Mouse (Mus musculus) retina, postnatal 1 day (tissue): ENCODE measurements around the gene Farp1.
A peak's percentile ranks its signal among the peaks of the same experiment; 100 is the strongest.

Experiments
- DNase-seq: peaks from one replicate; pipeline ENCODE4 v3.0.0-alpha.2; 2012

Farp1 gene

GRCm38 (mm10) chr14:121276016-121276415 lies 241.0 kb downstream of the Farp1 start:
- DNase-seq: no peak

DNA sequence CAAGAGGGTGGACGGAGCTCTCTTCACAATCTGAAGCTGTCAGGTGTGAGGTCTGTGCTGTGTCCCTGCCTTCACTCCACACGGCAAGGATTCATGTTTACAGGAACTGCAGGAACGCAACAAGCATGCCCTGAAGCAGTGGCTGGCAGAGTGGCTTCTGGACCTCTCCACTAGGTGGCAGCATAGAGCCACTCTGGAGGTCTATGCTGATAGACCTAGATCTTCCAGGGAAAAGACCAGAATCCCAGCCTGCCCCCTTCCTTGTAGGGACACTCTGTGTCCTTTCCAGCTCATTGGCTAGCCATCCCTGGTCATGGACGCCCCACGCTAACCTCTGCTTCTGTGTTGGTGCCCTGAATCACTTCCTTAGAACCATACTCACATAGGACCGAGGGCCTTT lies 244.1 kb downstream of the Farp1 start:
- peak; percentile 86 for DNase-seq

GRCm38 (mm10) chr14:121280601-121281335 lies 245.8 kb downstream of the Farp1 start:
- no peak for DNase-seq

GRCm38 (mm10) chr14:121281336-121281710 lies 246.3 kb downstream of the Farp1 start:
- no peak for DNase-seq

DNA sequence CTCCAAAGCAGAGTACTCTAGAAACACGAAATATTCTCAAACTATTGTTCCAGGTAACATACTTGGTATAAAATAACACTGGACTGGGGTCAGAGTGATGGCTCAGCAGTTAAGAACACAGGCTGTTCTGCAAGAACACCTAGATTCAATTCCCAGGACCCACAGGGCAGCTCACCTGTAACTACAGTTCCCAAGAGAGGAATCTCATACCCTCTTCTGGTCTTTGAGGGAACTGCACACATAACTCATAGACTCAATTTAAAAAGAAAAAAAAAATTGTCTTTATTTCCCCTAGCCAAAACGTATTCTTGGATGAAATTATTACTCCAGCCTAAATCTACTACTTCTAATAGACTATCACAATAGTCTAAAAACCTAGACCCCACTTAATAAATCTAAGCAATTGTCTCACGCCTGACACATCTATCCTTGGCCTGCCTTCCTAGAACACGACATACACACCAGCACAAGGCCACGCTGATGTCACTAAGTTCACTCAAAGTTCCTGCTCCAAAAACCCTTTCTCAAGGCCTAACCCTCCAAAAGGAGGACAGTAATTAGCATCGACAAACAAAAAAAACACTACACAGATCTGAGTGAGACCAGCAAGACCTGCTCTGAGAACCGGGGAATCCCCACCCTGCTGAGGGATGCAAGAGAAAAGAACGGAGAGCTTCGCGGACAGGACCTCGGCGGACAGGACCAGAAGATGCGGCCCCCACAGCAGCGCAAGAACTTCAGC lies 250.6 kb downstream of the Farp1 start:
- DNase-seq: no peak

GRCm38 (mm10) chr14:121291881-121292280 lies 256.9 kb downstream of the Farp1 start:
- no peak for DNase-seq

DNA sequence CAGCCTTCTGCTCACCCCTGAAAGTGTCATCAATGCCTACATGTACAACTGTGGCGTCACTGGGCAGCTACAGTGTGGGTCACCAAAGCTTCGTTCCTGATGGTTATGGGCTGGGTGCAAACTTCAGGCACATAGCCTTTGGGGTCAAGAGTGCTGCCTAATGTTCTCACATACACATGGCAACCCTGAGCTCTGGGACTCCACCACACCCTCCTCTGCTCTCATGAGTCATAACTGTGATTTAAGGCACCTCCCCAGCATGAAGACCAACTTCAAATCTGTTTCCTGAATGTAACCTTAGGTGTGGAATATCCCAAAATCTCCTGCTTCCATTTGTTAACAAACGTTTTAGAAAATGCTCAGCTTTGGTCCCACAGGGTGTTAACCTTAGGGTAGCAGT lies 257.4 kb downstream of the Farp1 start:
- DNase-seq: no peak

- DNase-seq: no peak
Measured at GRCm38 (mm10) chr14:121294484-121294883, 259.5 kb downstream of the Farp1 start.

GRCm38 (mm10) chr14:121297103-121297502 lies 262.1 kb downstream of the Farp1 start:
- no peak for DNase-seq

DNA sequence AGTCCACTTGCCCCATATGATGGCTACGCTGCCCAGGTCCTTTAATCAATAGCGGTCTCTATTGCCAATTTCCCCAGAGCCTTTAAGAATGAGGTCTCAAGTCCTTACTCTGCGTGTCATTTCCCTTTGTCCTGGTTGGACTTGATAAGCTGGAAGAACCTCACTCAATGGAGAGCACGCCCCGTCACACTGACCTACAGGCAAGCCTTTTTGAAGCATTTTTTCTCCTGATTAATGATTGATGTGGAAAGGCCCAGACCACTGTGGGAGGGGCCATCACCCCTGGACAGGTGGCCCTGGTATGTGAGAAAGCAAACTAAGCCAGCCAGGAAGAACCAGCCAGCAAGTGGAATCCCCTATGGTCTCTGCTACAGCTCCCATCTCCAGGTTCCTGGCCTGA lies 263.5 kb downstream of the Farp1 start:
- no peak for DNase-seq

GRCm38 (mm10) chr14:121299093-121299492 lies 264.1 kb downstream of the Farp1 start:
- no peak for DNase-seq

DNA sequence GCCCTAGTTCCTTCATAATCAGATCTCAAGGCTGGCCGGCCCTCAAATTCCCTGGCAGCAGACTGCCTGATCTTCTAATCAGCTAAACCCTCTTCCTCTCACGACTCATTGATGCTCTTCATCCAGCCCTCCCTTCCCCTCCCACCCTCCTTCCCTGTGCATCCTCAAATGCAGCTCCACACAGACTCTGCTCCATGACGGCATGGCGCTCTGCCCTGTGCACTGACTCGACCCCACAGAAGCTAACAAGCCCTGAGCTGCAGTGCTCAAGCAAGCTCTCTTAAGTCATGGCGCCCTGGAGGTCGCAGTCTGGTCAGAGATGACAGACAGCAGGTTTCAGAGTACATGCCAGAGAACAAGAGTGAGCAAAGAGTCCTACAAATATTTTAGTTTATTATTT lies 269.5 kb downstream of the Farp1 start:
- DNase-seq: peak; percentile 54

- no peak for DNase-seq
Measured at GRCm38 (mm10) chr14:121305316-121306064, 270.5 kb downstream of the Farp1 start.

DNA sequence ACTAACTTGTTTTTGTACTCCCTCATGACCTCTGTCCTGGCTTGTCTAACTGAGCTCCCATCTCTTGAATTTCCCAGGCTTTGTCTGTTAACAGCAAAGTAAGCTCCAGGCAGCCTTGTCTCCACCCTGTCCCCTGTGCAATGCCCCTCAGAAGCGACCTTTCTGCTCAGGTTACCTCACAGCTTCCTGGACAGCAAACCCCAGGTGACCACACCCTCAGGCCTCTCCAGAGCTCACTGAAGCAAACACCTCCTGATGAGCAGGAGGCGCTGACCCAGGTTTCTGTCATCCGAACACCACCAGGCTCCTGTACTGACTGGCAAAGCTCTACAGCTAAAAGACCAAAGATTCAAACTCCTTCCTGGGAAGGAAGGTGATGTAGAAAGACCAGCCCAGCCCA lies 274.9 kb downstream of the Farp1 start:
- DNase-seq: no peak

GRCm38 (mm10) chr14:121310325-121311080 lies 275.5 kb downstream of the Farp1 start:
- no peak for DNase-seq

- DNase-seq: no peak
Measured at GRCm38 (mm10) chr14:121311083-121311482, 276.1 kb downstream of the Farp1 start.

DNA sequence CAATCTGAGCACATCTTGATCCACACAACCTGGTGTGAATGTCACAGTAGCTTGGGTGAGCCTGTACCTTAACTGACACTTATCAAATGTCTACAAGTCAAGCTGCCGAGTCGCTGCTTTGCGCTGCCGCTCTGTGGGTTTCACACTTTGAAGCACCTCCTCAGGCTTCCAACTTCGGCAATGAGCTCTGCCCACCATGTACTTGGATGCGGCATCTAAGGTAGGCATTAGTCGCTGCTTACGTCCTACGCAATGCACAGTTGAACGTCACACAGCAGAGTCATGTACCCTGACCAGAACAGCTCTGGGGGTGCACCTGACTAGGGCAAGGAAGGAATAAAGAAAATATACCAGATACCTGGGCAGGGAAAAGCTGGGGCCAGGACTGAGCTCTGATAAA lies 278.3 kb downstream of the Farp1 start:
- DNase-seq: no peak

DNA sequence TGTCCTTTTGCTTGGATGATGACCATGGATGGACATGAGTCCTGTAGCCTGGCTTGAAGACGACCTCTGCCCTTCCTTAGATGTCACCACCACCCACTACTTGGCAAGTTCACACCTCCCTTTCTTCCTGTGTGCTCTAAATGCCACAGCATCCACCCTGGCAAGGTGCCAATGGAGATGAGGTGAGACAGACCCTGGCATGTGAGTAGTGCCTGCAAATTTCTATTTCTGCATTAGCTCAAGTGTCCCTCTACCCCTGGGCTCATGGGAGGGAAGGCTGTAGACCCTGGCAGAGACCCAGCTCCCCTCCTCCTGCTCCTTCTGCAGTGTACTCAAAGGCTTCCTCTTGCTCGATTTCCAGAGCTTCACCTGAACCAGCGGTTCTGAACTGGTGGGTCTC lies 279.9 kb downstream of the Farp1 start:
- no peak for DNase-seq

GRCm38 (mm10) chr14:121316136-121316535 lies 281.1 kb downstream of the Farp1 start:
- DNase-seq: peak; percentile 32

DNA sequence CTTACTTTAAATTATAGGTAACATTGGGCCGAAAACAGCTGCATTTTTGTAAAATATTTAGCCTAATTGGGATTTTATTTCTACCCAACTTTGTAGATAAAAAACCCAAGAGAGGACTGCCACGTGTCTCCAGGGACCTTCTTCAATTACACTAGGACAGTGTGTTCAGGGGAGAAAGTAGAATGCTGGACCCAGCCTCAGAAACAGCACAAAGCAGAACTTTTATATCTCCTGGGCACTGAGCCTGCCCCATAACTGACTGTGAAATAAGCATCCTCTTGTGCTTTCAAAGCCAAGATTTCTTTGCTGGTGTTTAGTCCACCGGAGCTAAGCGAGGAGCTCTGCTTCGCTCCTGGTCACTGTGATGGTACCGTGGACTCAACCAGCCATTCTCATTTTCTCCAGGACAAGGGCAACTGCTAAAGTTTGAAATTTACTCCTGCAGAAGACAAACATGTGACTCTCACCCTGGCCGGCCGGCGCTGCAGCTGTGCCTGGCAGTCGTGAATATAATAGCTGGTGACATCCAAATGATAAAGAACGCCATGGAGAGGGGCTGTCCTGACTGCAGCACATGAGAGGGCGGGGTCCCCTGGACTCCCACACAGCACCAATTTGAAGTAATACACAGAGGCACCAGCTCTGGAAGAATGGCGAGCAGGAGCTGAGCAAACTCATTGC lies 281.8 kb downstream of the Farp1 start:
- peak; percentile 29 for DNase-seq

DNA sequence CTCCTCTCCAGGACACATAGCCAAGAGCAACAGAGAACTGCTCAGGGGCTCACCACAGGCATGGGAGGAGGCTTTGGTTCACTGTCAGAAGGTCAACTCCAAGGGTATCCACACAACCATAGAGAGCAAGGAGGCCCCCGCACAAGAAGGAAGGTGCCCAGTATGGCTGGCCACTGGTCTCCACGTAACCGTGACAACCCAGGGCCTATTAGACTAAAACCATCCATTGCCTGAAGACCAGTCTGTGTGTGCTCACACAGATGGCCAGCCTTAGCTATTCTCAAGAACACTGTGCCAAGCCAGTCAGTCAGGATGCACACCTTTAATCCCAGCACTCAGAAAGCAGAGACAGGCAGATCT lies 282.3 kb downstream of the Farp1 start:
- DNase-seq: no peak

- no peak for DNase-seq
Measured at GRCm38 (mm10) chr14:121318382-121318781, 283.4 kb downstream of the Farp1 start.

DNA sequence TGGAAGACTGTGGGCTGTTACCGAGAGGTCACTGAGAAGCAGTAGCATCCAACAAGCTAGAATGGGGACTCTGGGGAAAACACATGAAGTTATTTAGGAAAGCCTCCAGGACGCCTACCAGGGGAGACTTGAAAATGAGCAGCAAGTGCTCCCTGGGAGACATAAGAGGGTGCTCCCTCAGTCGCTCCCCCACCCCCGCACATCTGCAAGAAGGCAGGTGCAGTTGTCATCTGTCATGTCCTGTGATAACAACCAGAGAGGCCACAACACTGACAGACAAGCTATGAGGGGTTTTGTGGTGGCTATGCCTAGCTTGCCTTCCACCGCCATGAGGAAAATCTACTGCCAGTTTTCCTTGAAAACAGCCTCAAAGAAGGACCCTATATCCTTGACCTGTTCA lies 287.1 kb downstream of the Farp1 start:
- no peak for DNase-seq
